Mouse (Mus musculus): ENCODE results near the gene Klhl32. TPM values are rescaled to one million over a fixed set of nuclear protein-coding genes. Genes with fewer than 3 reads are reported as not detected.

Gene Klhl32
- polyA plus RNA-seq, 1 experiment = 0.07 TPM

- peak; percentile 57 for TF ChIP-seq USF1 (IDR thresholded peaks at IDR 0.05; ENCODE audit: low read depth)
- no peak for TF ChIP-seq SRF (IDR thresholded peaks at IDR 0.05; ENCODE audit: control insufficient read depth, insufficient read length, low read depth)
- H3ac ChIP-seq (ENCODE audit: control insufficient read depth, insufficient read length) = no peak overlapping the region
- H3K4me2 ChIP-seq (ENCODE audit: low read depth) = no peak overlapping the region
These were observed 14.8 kb upstream of the Klhl32 start for GRCm38 (mm10) chr4:24865691-24866090.

GRCm38 (mm10) chr4:24847406-24847805 lies 3.5 kb downstream of the Klhl32 start:
- Histone ChIP-seq H3ac (ENCODE audit: control insufficient read depth, insufficient read length) (no peak overlapping the region), H3K4me3 (no peak overlapping the region), H3K36me3 (ENCODE audit: control insufficient read depth, insufficient read depth) (no peaks in the 10 kb centered on the region), H3K27me3 (ENCODE audit: control insufficient read depth, insufficient read depth, insufficient read length) (no peaks in the 10 kb centered on the region), H3K4me2 (ENCODE audit: low read depth) (no peak overlapping the region), H3K79me2 (ENCODE audit: control insufficient read depth, insufficient read depth) (no peaks in the 10 kb centered on the region)
- TF ChIP-seq MAX (IDR thresholded peaks at IDR 0.05; ENCODE audit: low read depth) = no peak
- no peak for TF ChIP-seq SRF (IDR thresholded peaks at IDR 0.05; ENCODE audit: control insufficient read depth, insufficient read length, low read depth)
- no peak for TF ChIP-seq MYOD1 (IDR thresholded peaks at IDR 0.05; ENCODE audit: control insufficient read depth in 1 of 3, insufficient read length in 2 of 3, low read depth in 2 of 3)
- no peak for TF ChIP-seq USF1 (IDR thresholded peaks at IDR 0.05; ENCODE audit: low read depth)
- no peak for TF ChIP-seq MYOG (IDR thresholded peaks at IDR 0.05; ENCODE audit: control insufficient read depth in 1 of 3, insufficient read depth in 1 of 3, insufficient read length in 2 of 3, low read depth in 2 of 3)
- no peak for TF ChIP-seq E2F4 (IDR thresholded peaks at IDR 0.05; ENCODE audit: insufficient read depth)
- TF ChIP-seq TCF3 (IDR thresholded peaks at IDR 0.05; ENCODE audit: insufficient read length, low read depth) = no peak
- no peak for TF ChIP-seq TCF12 (IDR thresholded peaks at IDR 0.05; ENCODE audit: insufficient read depth, poor library complexity, severe bottlenecking)
- no peak for TF ChIP-seq CEBPB (IDR thresholded peaks at IDR 0.05; ENCODE audit: insufficient read depth, poor library complexity, severe bottlenecking)
- no peak for TF ChIP-seq POLR2A (IDR thresholded peaks at IDR 0.05; ENCODE audit: insufficient read length, low read depth)
- no peak for TF ChIP-seq POLR2AphosphoS2 (IDR thresholded peaks at IDR 0.05; ENCODE audit: insufficient read length, low read depth)

More at GRCm38 (mm10) chr4:24865691-24866090, 14.8 kb upstream of the Klhl32 start:
- no peak overlapping the region for H3K4me3 ChIP-seq
- no peaks in the 10 kb centered on the region for H3K27me3 ChIP-seq (ENCODE audit: control insufficient read depth, insufficient read depth, insufficient read length)
- H3K79me2 ChIP-seq (ENCODE audit: control insufficient read depth, insufficient read depth) = no peaks in the 10 kb centered on the region
- H3K36me3 ChIP-seq (ENCODE audit: control insufficient read depth, insufficient read depth) = no peaks in the 10 kb centered on the region

- Histone ChIP-seq H3K4me3 (no peak overlapping the region), H3K27me3 (ENCODE audit: control insufficient read depth, insufficient read depth, insufficient read length) (no peaks in the 10 kb centered on the region), H3K79me2 (ENCODE audit: control insufficient read depth, insufficient read depth) (no peaks in the 10 kb centered on the region), H3K36me3 (ENCODE audit: control insufficient read depth, insufficient read depth) (no peaks in the 10 kb centered on the region), H3ac (ENCODE audit: control insufficient read depth, insufficient read length) (no peak overlapping the region), H3K4me2 (ENCODE audit: low read depth) (no peak overlapping the region)
- TF ChIP-seq MYOD1 (IDR thresholded peaks at IDR 0.05; ENCODE audit: control insufficient read depth in 1 of 3, insufficient read length in 2 of 3, low read depth in 2 of 3) = no peak
- no peak for TF ChIP-seq SRF (IDR thresholded peaks at IDR 0.05; ENCODE audit: control insufficient read depth, insufficient read length, low read depth)
- no peak for TF ChIP-seq REST (IDR thresholded peaks at IDR 0.05; ENCODE audit: insufficient read depth, insufficient read length)
- TF ChIP-seq CEBPB (IDR thresholded peaks at IDR 0.05; ENCODE audit: insufficient read depth, poor library complexity, severe bottlenecking) = no peak
- no peak for TF ChIP-seq TCF12 (IDR thresholded peaks at IDR 0.05; ENCODE audit: insufficient read depth, poor library complexity, severe bottlenecking)
- no peak for TF ChIP-seq MYOG (IDR thresholded peaks at IDR 0.05; ENCODE audit: control insufficient read depth in 1 of 3, insufficient read depth in 1 of 3, insufficient read length in 2 of 3, low read depth in 2 of 3)
- TF ChIP-seq POLR2AphosphoS2 (IDR thresholded peaks at IDR 0.05; ENCODE audit: insufficient read length, low read depth) = no peak
- TF ChIP-seq MAX (IDR thresholded peaks at IDR 0.05; ENCODE audit: low read depth) = no peak
- no peak for TF ChIP-seq E2F4 (IDR thresholded peaks at IDR 0.05; ENCODE audit: insufficient read depth)
- no peak for TF ChIP-seq TCF3 (IDR thresholded peaks at IDR 0.05; ENCODE audit: insufficient read length, low read depth)
- TF ChIP-seq USF1 (IDR thresholded peaks at IDR 0.05; ENCODE audit: low read depth) = no peak
- no peak for TF ChIP-seq POLR2A (IDR thresholded peaks at IDR 0.05; ENCODE audit: insufficient read length, low read depth)
These were observed 5.4 kb downstream of the Klhl32 start for GRCm38 (mm10) chr4:24845546-24845945.

GRCm38 (mm10) chr4:24838567-24838966 lies 12.4 kb downstream of the Klhl32 start:
- Histone ChIP-seq H3K27me3 (ENCODE audit: control insufficient read depth, insufficient read depth, insufficient read length) (no peaks in the 10 kb centered on the region), H3K4me3 (no peak overlapping the region), H3K4me2 (ENCODE audit: low read depth) (no peak overlapping the region), H3K79me2 (ENCODE audit: control insufficient read depth, insufficient read depth) (no peaks in the 10 kb centered on the region), H3K36me3 (ENCODE audit: control insufficient read depth, insufficient read depth) (no peaks in the 10 kb centered on the region), H3ac (ENCODE audit: control insufficient read depth, insufficient read length) (no peak overlapping the region)
- TF ChIP-seq REST (IDR thresholded peaks at IDR 0.05; ENCODE audit: insufficient read depth, insufficient read length) (no peak), TCF12 (IDR thresholded peaks at IDR 0.05; ENCODE audit: insufficient read depth, poor library complexity, severe bottlenecking) (no peak), USF1 (IDR thresholded peaks at IDR 0.05; ENCODE audit: low read depth) (no peak), POLR2A (IDR thresholded peaks at IDR 0.05; ENCODE audit: insufficient read length, low read depth) (no peak), POLR2AphosphoS2 (IDR thresholded peaks at IDR 0.05; ENCODE audit: insufficient read length, low read depth) (no peak), MYOD1 (IDR thresholded peaks at IDR 0.05; ENCODE audit: control insufficient read depth in 1 of 3, insufficient read length in 2 of 3, low read depth in 2 of 3) (no peak), TCF3 (IDR thresholded peaks at IDR 0.05; ENCODE audit: insufficient read length, low read depth) (no peak), CEBPB (IDR thresholded peaks at IDR 0.05; ENCODE audit: insufficient read depth, poor library complexity, severe bottlenecking) (no peak), MYOG (IDR thresholded peaks at IDR 0.05; ENCODE audit: control insufficient read depth in 1 of 3, insufficient read depth in 1 of 3, insufficient read length in 2 of 3, low read depth in 2 of 3) (no peak), E2F4 (IDR thresholded peaks at IDR 0.05; ENCODE audit: insufficient read depth) (no peak), SRF (IDR thresholded peaks at IDR 0.05; ENCODE audit: control insufficient read depth, insufficient read length, low read depth) (no peak), MAX (IDR thresholded peaks at IDR 0.05; ENCODE audit: low read depth) (no peak)

GRCm38 (mm10) chr4:24835555-24835954 lies 15.4 kb downstream of the Klhl32 start:
- H3K4me3 ChIP-seq = no peak overlapping the region
- H3ac ChIP-seq (ENCODE audit: control insufficient read depth, insufficient read length) = no peak overlapping the region
- H3K79me2 ChIP-seq (ENCODE audit: control insufficient read depth, insufficient read depth) = no peaks in the 10 kb centered on the region
- no peaks in the 10 kb centered on the region for H3K27me3 ChIP-seq (ENCODE audit: control insufficient read depth, insufficient read depth, insufficient read length)
- no peak overlapping the region for H3K4me2 ChIP-seq (ENCODE audit: low read depth)
- H3K36me3 ChIP-seq (ENCODE audit: control insufficient read depth, insufficient read depth) = no peaks in the 10 kb centered on the region
- no peak for TF ChIP-seq USF1 (IDR thresholded peaks at IDR 0.05; ENCODE audit: low read depth)
- TF ChIP-seq TCF12 (IDR thresholded peaks at IDR 0.05; ENCODE audit: insufficient read depth, poor library complexity, severe bottlenecking) = no peak

Measured in myocyte (in vitro differentiated cells).